Mouse (Mus musculus) lung, postnatal 0 days (tissue): ENCODE measurements around the gene Mettl1.

Source experiments
- CTCF ChIP-seq: IDR thresholded peaks from 2 replicates; pipeline ENCODE4 v1.5.1; 2016; ENCODE audit warnings: antibody characterized with exemption, mild to moderate bottlenecking
- EP300 ChIP-seq: IDR thresholded peaks from 2 replicates; pipeline ENCODE4 v1.6.1; 2016; ENCODE audit warnings: antibody characterized with exemption, mild to moderate bottlenecking, control low read depth

GRCm38 (mm10) chr10:127047954-127048353 lies 6.7 kb downstream of the Mettl1 start, which contains the start of gene Cyp27b1:
- TF ChIP-seq CTCF (no peak), EP300 (no peak)
